Mouse (Mus musculus) cerebellum, adult 2 months (tissue): Measurements from ENCODE around the gene Klb.

Source experiments
- CTCF ChIP-seq: fragments of 200-500 bp; IDR thresholded peaks from 2 replicates; pipeline ENCODE4 v1.5.1; 2011; ENCODE audit warnings: low read depth, mild to moderate bottlenecking, control low read depth, low read length, moderate library complexity, borderline replicate concordance; ENCODE audit not compliant: insufficient read depth
- POLR2A ChIP-seq: fragments of 200-500 bp; IDR thresholded peaks from 2 replicates; pipeline ENCODE4 v1.6.1; 2011; ENCODE audit warnings: low read length, control low read depth, borderline replicate concordance; ENCODE audit not compliant: insufficient read depth

- no peak for TF ChIP-seq POLR2A
- no peak for TF ChIP-seq CTCF
These were observed 67.7 kb downstream of the Klb start for GRCm38 (mm10) chr5:65415653-65416458.
